Mouse (Mus musculus): Measurements from ENCODE around the gene Olfr895. TPM values are rescaled to one million over a fixed set of nuclear protein-coding genes. Genes with fewer than 3 reads are reported as not detected.

Olfr895 gene
- not detected for polyA plus RNA-seq (2017; shearing (Covaris generic))

GRCm38 (mm10) chr9:38267551-38267950, at the start of gene Olfr895:
Gene Olfr895 (plus strand): TSS chr9:38267851.

DNA sequence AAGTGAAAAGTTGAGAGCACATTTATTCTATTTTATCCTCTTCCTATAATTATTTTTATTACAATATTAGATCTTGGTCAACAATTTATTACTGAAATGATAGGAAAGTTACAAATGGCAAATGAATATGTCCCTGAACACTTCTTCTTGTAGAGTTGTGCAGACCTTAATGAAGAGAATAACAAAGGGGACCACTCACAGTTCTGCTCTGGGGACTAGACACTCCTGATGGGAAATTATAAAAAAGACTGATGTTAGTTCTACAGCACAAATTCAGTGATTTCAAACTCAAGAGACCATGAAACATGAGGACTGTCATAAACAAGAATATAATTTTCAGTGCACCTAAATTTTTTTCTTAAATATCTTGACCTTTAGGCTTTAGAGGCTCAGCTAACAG, 15.2 kb upstream of the Olfr895 start, which contains the start of gene Olfr143:
TSS of gene Olfr143 (plus strand) at position 301 of the 400 bp plus-strand sequence.

GRCm38 (mm10) chr9:38290807-38291206, 23.2 kb downstream of the Olfr895 start, which contains the start of gene Olfr896-ps1:
Gene Olfr896-ps1 (plus strand): TSS chr9:38291107.

Other genes with a start within 250 kb of the Olfr895 start
- not detected for gene Olfr883, start 242.0 kb upstream of the Olfr895 start, polyA plus RNA-seq (2017; shearing (Covaris generic))
- gene Olfr884, start 221.3 kb upstream of the Olfr895 start, polyA plus RNA-seq (2017; shearing (Covaris generic)): not detected
- gene Olfr885, start 206.5 kb upstream of the Olfr895 start, polyA plus RNA-seq (2017; shearing (Covaris generic)): not detected
- 0.56 TPM for gene Olfr887, start 183.8 kb upstream of the Olfr895 start, polyA plus RNA-seq (2017; shearing (Covaris generic))
- not detected for gene Olfr888, start 159.7 kb upstream of the Olfr895 start, polyA plus RNA-seq (2017; shearing (Covaris generic))
- not detected for gene Olfr889, start 152.7 kb upstream of the Olfr895 start, polyA plus RNA-seq (2017; shearing (Covaris generic))
- 0.55 TPM for gene Olfr890, start 125.3 kb upstream of the Olfr895 start, polyA plus RNA-seq (2017; shearing (Covaris generic))
- gene Olfr891, start 87.0 kb upstream of the Olfr895 start, polyA plus RNA-seq (2017; shearing (Covaris generic)): not detected
- not detected for gene Olfr893, start 59.5 kb upstream of the Olfr895 start, polyA plus RNA-seq (2017; shearing (Covaris generic))
- not detected for gene Olfr894, start 49.8 kb upstream of the Olfr895 start, polyA plus RNA-seq (2017; shearing (Covaris generic))
- gene Olfr143, start 15.1 kb upstream of the Olfr895 start, polyA plus RNA-seq (2017; shearing (Covaris generic)): not detected
- gene Olfr896-ps1, start 23.3 kb downstream of the Olfr895 start, polyA plus RNA-seq (2017; shearing (Covaris generic)): not detected
- gene Olfr25, start 61.2 kb downstream of the Olfr895 start, polyA plus RNA-seq (2017; shearing (Covaris generic)): not detected
- gene Olfr898, start 80.6 kb downstream of the Olfr895 start, polyA plus RNA-seq (2017; shearing (Covaris generic)): 0.34 TPM
- not detected for gene Olfr250, start 99.0 kb downstream of the Olfr895 start, polyA plus RNA-seq (2017; shearing (Covaris generic))
- gene Olfr251, start 109.2 kb downstream of the Olfr895 start, polyA plus RNA-seq (2017; shearing (Covaris generic)): 0.17 TPM
- gene Olfr147, start 133.8 kb downstream of the Olfr895 start, polyA plus RNA-seq (2017; shearing (Covaris generic)): not detected
- not detected for gene Olfr901, start 161.6 kb downstream of the Olfr895 start, polyA plus RNA-seq (2017; shearing (Covaris generic))
- gene Olfr902, start 179.8 kb downstream of the Olfr895 start, polyA plus RNA-seq (2017; shearing (Covaris generic)): not detected
- gene Olfr904, start 195.3 kb downstream of the Olfr895 start, polyA plus RNA-seq (2017; shearing (Covaris generic)): 0.12 TPM
- 0.20 TPM for gene Olfr905, start 203.3 kb downstream of the Olfr895 start, polyA plus RNA-seq (2017; shearing (Covaris generic))
- gene Olfr906, start 219.2 kb downstream of the Olfr895 start, polyA plus RNA-seq (2017; shearing (Covaris generic)): not detected
- gene Olfr907, start 227.9 kb downstream of the Olfr895 start, polyA plus RNA-seq (2017; shearing (Covaris generic)): not detected

All from effector memory CD4-positive, alpha-beta T cell, adult 7 months (primary cell).